Mouse (Mus musculus): ENCODE data around the gene Tenm4. TPM values are rescaled to one million over a fixed set of nuclear protein-coding genes. Genes with fewer than 3 reads are reported as not detected.
A peak's percentile ranks its signal among the peaks of the same experiment; 100 is the strongest.

The Tenm4 gene
- polyA plus RNA-seq, 1 experiment from 2014 or later, result 41.4 TPM

DNA sequence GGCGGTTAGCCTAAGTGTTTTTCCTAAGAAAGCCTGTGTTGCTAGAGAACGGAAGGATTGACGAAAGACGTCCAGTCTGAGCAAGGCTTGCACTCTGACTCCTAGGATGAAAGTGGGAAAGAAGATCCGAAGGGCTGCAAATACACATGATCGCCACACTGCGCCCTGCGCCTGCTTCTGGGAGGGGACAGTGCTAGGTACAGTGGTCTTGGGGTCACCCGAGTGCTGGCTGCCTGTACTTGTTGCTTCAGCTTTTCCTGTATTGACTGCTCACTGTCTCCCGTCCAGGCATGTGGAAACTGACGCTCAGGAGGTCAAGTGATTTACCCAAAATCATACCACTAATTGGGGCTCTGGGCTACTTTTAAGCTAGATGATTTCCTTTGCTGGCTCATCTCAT lies 107.3 kb downstream of the Tenm4 start:
- no peak overlapping the region for H3K27ac ChIP-seq (ENCODE audit: low read length)
- H3K4me3 ChIP-seq (ENCODE audit: low read depth, low read length), result no peak overlapping the region
- peak; percentile 47; the same call in 1 of the 2 replicates for ATAC-seq
- no peak overlapping the region for H3K4me2 ChIP-seq (ENCODE audit: low read length)
- H3K36me3 ChIP-seq (ENCODE audit: control insufficient read depth, insufficient read depth, low read length), result no peaks in the 10 kb centered on the region
- no peaks in the 10 kb centered on the region for H3K27me3 ChIP-seq (ENCODE audit: control insufficient read depth, insufficient read depth, low read depth, low read length)
- no peak overlapping the region for H3K9ac ChIP-seq (ENCODE audit: low read depth, low read length)
- WGBS, result 57% methylated on average over 11 of the region's 11 CpGs
- peaks cover 17% of the 10 kb centered on the region for H3K4me1 ChIP-seq (ENCODE audit: control insufficient read depth, insufficient read depth, low read length)
- no peaks in the 10 kb centered on the region for H3K9me3 ChIP-seq (replicated peaks; ENCODE audit: control insufficient read depth, low read length, poor library complexity, severe bottlenecking)

DNA sequence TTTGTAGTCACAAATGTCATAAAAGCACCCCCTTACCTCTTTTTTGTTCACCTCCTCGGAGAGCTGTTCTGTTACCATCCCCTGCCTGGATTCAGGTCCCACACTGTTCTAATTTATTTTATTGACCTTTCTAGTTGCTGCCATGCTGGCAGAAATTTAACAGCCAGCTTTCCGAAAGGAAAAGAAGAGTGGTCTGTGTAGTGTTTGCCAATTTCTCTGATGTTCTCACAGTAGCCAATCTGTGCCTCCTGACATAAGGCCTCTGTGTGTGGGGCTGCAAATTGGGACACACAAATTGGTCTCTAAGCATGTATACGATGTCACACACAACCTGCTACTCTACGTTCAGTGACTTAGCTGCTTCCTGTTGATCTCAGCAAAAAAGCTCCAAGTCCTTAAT lies 109.7 kb downstream of the Tenm4 start:
- H3K36me3 ChIP-seq (ENCODE audit: control insufficient read depth, insufficient read depth, low read length), result no peaks in the 10 kb centered on the region
- H3K27me3 ChIP-seq (ENCODE audit: control insufficient read depth, insufficient read depth, low read depth, low read length), result no peaks in the 10 kb centered on the region
- no peak overlapping the region for H3K4me3 ChIP-seq (ENCODE audit: low read depth, low read length)
- WGBS, result 63% methylated on average over 4 of the region's 4 CpGs
- no peak overlapping the region for H3K4me2 ChIP-seq (ENCODE audit: low read length)
- ATAC-seq, result no peak
- H3K4me1 ChIP-seq (ENCODE audit: control insufficient read depth, insufficient read depth, low read length), result peaks cover 20% of the 10 kb centered on the region
- no peaks in the 10 kb centered on the region for H3K9me3 ChIP-seq (replicated peaks; ENCODE audit: control insufficient read depth, low read length, poor library complexity, severe bottlenecking)
- no peak overlapping the region for H3K27ac ChIP-seq (ENCODE audit: low read length)
- no peak overlapping the region for H3K9ac ChIP-seq (ENCODE audit: low read depth, low read length)

DNA sequence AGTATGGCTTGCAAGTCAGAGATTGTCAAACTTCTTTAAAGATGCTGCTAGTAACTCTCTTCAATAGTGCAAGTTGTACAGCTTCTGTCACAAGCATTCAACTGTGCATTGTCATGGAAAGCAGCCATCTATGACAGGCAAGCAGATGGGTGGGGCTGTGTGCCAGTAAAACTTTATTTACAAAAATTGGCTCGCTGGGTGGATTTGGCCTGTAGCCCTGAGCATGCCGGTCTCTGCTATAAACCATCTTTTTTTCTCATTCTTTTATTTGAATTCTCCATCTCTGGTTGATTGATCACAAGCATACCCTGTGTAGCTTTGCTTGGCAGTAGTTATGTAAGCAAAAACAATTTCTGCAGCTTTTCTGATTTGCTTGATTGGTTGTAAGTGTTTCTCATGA lies 119.5 kb downstream of the Tenm4 start:
- 0 out of 2 replicates have a peak, but pooled peaks have one; percentile 5 for ATAC-seq
- Histone ChIP-seq H3K27ac (ENCODE audit: low read length) (no peak overlapping the region), H3K27me3 (ENCODE audit: control insufficient read depth, insufficient read depth, low read depth, low read length) (no peaks in the 10 kb centered on the region), H3K4me3 (ENCODE audit: low read depth, low read length) (no peak overlapping the region), H3K9ac (ENCODE audit: low read depth, low read length) (no peak overlapping the region), H3K36me3 (ENCODE audit: control insufficient read depth, insufficient read depth, low read length) (no peaks in the 10 kb centered on the region), H3K4me2 (ENCODE audit: low read length) (no peak overlapping the region), H3K4me1 (ENCODE audit: control insufficient read depth, insufficient read depth, low read length) (no peaks in the 10 kb centered on the region), H3K9me3 (replicated peaks; ENCODE audit: control insufficient read depth, low read length, poor library complexity, severe bottlenecking) (no peaks in the 10 kb centered on the region)
- WGBS, result 38% methylated on average over 2 of the region's 2 CpGs

DNA sequence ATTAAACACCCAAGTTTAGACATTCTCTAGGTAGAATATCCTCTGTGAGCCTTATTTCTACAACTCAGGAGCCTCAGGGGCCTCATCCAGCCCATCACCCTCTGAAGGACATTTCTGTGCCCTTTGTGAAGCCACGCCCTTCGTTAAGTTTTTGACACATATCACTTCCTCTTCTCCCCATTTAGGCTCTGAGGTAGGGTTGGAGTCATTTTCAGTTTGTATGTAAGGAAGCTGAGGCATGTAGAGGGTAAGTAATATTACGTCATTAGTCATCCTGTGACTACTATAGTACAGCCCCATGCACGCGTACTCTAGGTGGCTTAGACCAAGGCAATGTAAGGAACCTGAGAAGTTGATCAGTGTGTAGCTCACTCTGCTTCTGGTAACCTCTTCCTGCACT lies 124.9 kb downstream of the Tenm4 start:
- Histone ChIP-seq H3K36me3 (ENCODE audit: control insufficient read depth, insufficient read depth, low read length) (no peaks in the 10 kb centered on the region), H3K4me1 (ENCODE audit: control insufficient read depth, insufficient read depth, low read length) (peaks cover 6% of the 10 kb centered on the region; the same call in 1 of the 2 replicates), H3K27ac (ENCODE audit: low read length) (no peak overlapping the region), H3K9ac (ENCODE audit: low read depth, low read length) (no peak overlapping the region), H3K27me3 (ENCODE audit: control insufficient read depth, insufficient read depth, low read depth, low read length) (no peaks in the 10 kb centered on the region), H3K4me2 (ENCODE audit: low read length) (no peak overlapping the region), H3K9me3 (replicated peaks; ENCODE audit: control insufficient read depth, low read length, poor library complexity, severe bottlenecking) (no peaks in the 10 kb centered on the region), H3K4me3 (ENCODE audit: low read depth, low read length) (no peak overlapping the region)
- ATAC-seq, result no peak
- 95% methylated on average over 5 of the region's 5 CpGs for WGBS

- 76% methylated on average over 8 of the region's 8 CpGs for WGBS
These were observed 129.9 kb downstream of the Tenm4 start for GRCm38 (mm10) chr7:96300826-96301397.

DNA sequence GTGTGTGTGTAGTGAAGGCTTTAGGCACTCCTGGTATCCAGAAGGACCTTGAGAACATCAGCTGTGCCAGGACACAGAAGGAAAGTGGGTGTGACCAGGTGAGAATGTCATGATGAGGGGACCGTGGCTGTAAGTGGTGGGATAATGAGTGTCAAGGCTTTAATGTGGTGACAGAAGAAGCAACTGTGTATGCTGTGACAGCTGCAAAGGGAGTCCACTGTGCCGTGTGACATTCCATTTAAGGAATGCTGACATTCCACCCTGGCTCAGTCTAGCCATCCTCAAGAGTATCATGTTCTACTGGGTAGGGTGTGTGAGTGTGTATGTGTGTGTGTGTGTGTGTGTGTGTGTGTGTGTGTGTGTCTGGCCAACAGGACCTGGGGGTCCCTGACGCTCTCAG lies 130.8 kb downstream of the Tenm4 start:
- Histone ChIP-seq H3K4me3 (ENCODE audit: low read depth, low read length) (no peak overlapping the region), H3K36me3 (ENCODE audit: control insufficient read depth, insufficient read depth, low read length) (no peaks in the 10 kb centered on the region), H3K9me3 (replicated peaks; ENCODE audit: control insufficient read depth, low read length, poor library complexity, severe bottlenecking) (no peaks in the 10 kb centered on the region), H3K27ac (ENCODE audit: low read length) (no peak overlapping the region), H3K4me2 (ENCODE audit: low read length) (no peak overlapping the region), H3K9ac (ENCODE audit: low read depth, low read length) (no peak overlapping the region), H3K4me1 (ENCODE audit: control insufficient read depth, insufficient read depth, low read length) (peaks cover 6% of the 10 kb centered on the region; the same call in 1 of the 2 replicates), H3K27me3 (ENCODE audit: control insufficient read depth, insufficient read depth, low read depth, low read length) (no peaks in the 10 kb centered on the region)
- ATAC-seq, result peak; percentile 41; the same call in 1 of the 2 replicates
- WGBS, result 72% methylated on average over 3 of the region's 3 CpGs

More at GRCm38 (mm10) chr7:96300826-96301397, 129.9 kb downstream of the Tenm4 start:
- no peak overlapping the region for H3K27ac ChIP-seq (ENCODE audit: low read length)
- peaks cover 6% of the 10 kb centered on the region; the same call in 1 of the 2 replicates for H3K4me1 ChIP-seq (ENCODE audit: control insufficient read depth, insufficient read depth, low read length)
- no peak for ATAC-seq
- no peaks in the 10 kb centered on the region for H3K36me3 ChIP-seq (ENCODE audit: control insufficient read depth, insufficient read depth, low read length)
- H3K27me3 ChIP-seq (ENCODE audit: control insufficient read depth, insufficient read depth, low read depth, low read length), result no peaks in the 10 kb centered on the region
- no peaks in the 10 kb centered on the region for H3K9me3 ChIP-seq (replicated peaks; ENCODE audit: control insufficient read depth, low read length, poor library complexity, severe bottlenecking)
- no peak overlapping the region for H3K4me2 ChIP-seq (ENCODE audit: low read length)
- no peak overlapping the region for H3K4me3 ChIP-seq (ENCODE audit: low read depth, low read length)
- no peak overlapping the region for H3K9ac ChIP-seq (ENCODE audit: low read depth, low read length)

DNA sequence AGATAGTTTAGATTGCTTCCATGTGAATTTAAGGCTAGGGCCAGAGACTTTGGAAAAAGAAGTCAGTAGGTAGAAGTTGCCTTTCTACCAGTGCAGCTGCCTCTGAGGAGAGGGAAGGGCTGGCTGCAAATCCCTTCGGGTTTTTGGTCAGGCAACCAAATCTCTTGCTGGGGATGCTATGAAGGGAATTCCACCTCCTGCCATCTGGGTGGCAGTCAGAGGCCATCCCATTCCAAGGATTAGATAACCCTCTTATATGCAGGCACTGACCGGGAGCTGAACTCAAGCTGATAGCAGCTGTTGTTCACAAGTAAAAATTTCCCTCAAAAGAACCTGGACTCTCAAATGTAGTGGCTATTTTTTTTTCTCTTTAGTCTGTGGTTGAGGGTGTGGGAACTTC lies 132.9 kb downstream of the Tenm4 start:
- no peak for ATAC-seq
- Histone ChIP-seq H3K4me2 (ENCODE audit: low read length) (no peak overlapping the region), H3K9me3 (replicated peaks; ENCODE audit: control insufficient read depth, low read length, poor library complexity, severe bottlenecking) (no peaks in the 10 kb centered on the region), H3K4me3 (ENCODE audit: low read depth, low read length) (no peak overlapping the region), H3K4me1 (ENCODE audit: control insufficient read depth, insufficient read depth, low read length) (peaks cover 3% of the 10 kb centered on the region; the same call in 1 of the 2 replicates), H3K36me3 (ENCODE audit: control insufficient read depth, insufficient read depth, low read length) (no peaks in the 10 kb centered on the region), H3K9ac (ENCODE audit: low read depth, low read length) (no peak overlapping the region), H3K27ac (ENCODE audit: low read length) (no peak overlapping the region), H3K27me3 (ENCODE audit: control insufficient read depth, insufficient read depth, low read depth, low read length) (no peaks in the 10 kb centered on the region)
- WGBS, result 24% methylated on average over 2 of the region's 2 CpGs

- ATAC-seq, result no peak
- Histone ChIP-seq H3K36me3 (ENCODE audit: control insufficient read depth, insufficient read depth, low read length) (no peaks in the 10 kb centered on the region), H3K9me3 (replicated peaks; ENCODE audit: control insufficient read depth, low read length, poor library complexity, severe bottlenecking) (no peaks in the 10 kb centered on the region), H3K9ac (ENCODE audit: low read depth, low read length) (no peak overlapping the region), H3K27me3 (ENCODE audit: control insufficient read depth, insufficient read depth, low read depth, low read length) (no peaks in the 10 kb centered on the region), H3K27ac (ENCODE audit: low read length) (no peak overlapping the region), H3K4me3 (ENCODE audit: low read depth, low read length) (no peak overlapping the region), H3K4me2 (ENCODE audit: low read length) (no peak overlapping the region), H3K4me1 (ENCODE audit: control insufficient read depth, insufficient read depth, low read length) (peaks cover 3% of the 10 kb centered on the region; the same call in 1 of the 2 replicates)
- WGBS, result 56% methylated on average over 5 of the region's 5 CpGs
These were observed 134.4 kb downstream of the Tenm4 start for GRCm38 (mm10) chr7:96305382-96305935.

DNA sequence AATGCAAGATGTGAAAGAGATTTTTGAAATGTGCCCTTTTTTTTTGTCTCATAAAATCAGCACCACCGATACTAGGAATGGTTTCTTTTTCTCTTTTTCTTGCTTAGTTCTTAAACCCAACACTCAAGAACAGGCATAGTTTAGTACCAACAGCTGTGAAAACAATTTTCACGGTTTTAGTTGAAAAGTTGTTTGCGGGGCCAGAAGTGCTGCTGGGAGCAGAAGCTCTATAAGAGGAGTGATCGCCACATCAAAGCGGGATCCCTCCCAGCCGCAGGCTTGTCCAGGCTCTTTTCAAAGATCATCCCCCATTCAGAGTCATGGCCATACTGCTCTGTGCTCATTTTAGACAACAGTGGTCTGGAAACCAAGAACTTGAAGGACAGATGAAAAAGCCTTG lies 137.1 kb downstream of the Tenm4 start:
- H3K27me3 ChIP-seq (ENCODE audit: control insufficient read depth, insufficient read depth, low read depth, low read length), result no peaks in the 10 kb centered on the region
- no peak overlapping the region for H3K4me3 ChIP-seq (ENCODE audit: low read depth, low read length)
- no peak overlapping the region for H3K4me2 ChIP-seq (ENCODE audit: low read length)
- no peak for ATAC-seq
- no peaks in the 10 kb centered on the region for H3K36me3 ChIP-seq (ENCODE audit: control insufficient read depth, insufficient read depth, low read length)
- H3K9ac ChIP-seq (ENCODE audit: low read depth, low read length), result no peak overlapping the region
- H3K27ac ChIP-seq (ENCODE audit: low read length), result no peak overlapping the region
- H3K9me3 ChIP-seq (replicated peaks; ENCODE audit: control insufficient read depth, low read length, poor library complexity, severe bottlenecking), result no peaks in the 10 kb centered on the region
- 44% methylated on average over 6 of the region's 6 CpGs for WGBS
- H3K4me1 ChIP-seq (ENCODE audit: control insufficient read depth, insufficient read depth, low read length), result peaks cover 3% of the 10 kb centered on the region; the same call in 1 of the 2 replicates
